Mouse (Mus musculus): ENCODE results near the gene Uqcc2.

GRCm38 (mm10) chr17:27101675-27102074 lies 32.0 kb downstream of the Uqcc2 start:
- TF ChIP-seq PAX5 (IDR thresholded peaks at IDR 0.05; ENCODE audit: low read length) (no peak), JUN (IDR thresholded peaks at IDR 0.05; ENCODE audit: insufficient read depth, low read depth, low read length) (no peak), JUND (conservative IDR thresholded peaks at IDR 0.05; ENCODE audit: low read depth, low read length) (no peak), CTCF (conservative IDR thresholded peaks at IDR 0.05 in 1 of 2, IDR thresholded peaks at IDR 0.05 in 1 of 2; ENCODE audit: low read depth in 2 of 2, low read length in 2 of 2) (no peak), E2F4 (IDR thresholded peaks at IDR 0.05; ENCODE audit: insufficient replicate concordance, low read depth, low read length) (no peak), ZNF384 (IDR thresholded peaks at IDR 0.05; ENCODE audit: low read depth, low read length) (no peak), TCF12 (IDR thresholded peaks at IDR 0.05; ENCODE audit: low read depth, low read length) (no peak), SIN3A (IDR thresholded peaks at IDR 0.05; ENCODE audit: low read length) (no peak)

Data from CH12.LX (cell line).